Mouse (Mus musculus) olfactory bulb, adult 2 months (tissue): ENCODE data around the gene Eln.

Experiments used
- CTCF ChIP-seq: fragments of 200-500 bp; IDR thresholded peaks from 2 replicates; pipeline ENCODE4 v1.5.1; 2012; ENCODE audit warnings: low read depth, mild to moderate bottlenecking, low read length, moderate library complexity; ENCODE audit not compliant: insufficient read depth
- POLR2A ChIP-seq: fragments of 200-500 bp; IDR thresholded peaks from 2 replicates; pipeline ENCODE4 v1.6.1; 2012; ENCODE audit warnings: mild to moderate bottlenecking, low read depth, low read length, moderate library complexity; ENCODE audit not compliant: insufficient read depth

DNA sequence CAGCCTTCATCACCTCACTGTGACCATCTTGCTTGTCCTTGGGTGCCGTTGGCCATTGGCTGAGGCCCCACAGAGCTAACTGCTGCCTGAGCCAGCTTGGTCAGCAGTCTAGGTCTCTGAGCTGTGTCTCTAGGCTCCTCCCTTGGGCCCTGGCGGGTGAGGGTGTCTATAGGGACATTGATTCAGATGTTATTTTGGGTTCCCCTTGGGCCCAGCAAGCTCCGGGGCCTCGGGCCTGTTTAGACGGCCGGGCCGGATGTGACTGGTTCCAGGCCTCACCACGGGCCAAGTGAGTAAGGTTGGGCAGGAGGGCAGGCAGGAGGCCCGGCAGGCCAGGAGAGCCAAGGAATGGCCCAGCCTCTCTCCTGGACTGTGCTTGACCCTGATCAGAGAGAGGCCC is 16.2 kb upstream of the Eln start:
- TF ChIP-seq POLR2A (no peak), CTCF (no peak)
